Mouse (Mus musculus) spleen, postnatal 36 days (tissue): ENCODE measurements around the gene Hoxa3.

ENCODE experiments used
- DNase-seq, 2 experiments: peaks; one replicate each; pipeline ENCODE4 v3.0.0; 2022; ENCODE audit warnings: low spot score in 2 of 2, mixed read lengths in 1 of 2

Gene Hoxa3

GRCm38 (mm10) chr6:52167736-52168161 lies 45.4 kb downstream of the Hoxa3 start:
- no peak for DNase-seq

- no peak for DNase-seq
These were observed 46.0 kb downstream of the Hoxa3 start for GRCm38 (mm10) chr6:52167176-52167575.

GRCm38 (mm10) chr6:52166431-52167077 lies 46.6 kb downstream of the Hoxa3 start:
- no peak for DNase-seq

GRCm38 (mm10) chr6:52165441-52166370 lies 47.4 kb downstream of the Hoxa3 start:
- no peak for DNase-seq

- no peak for DNase-seq
These were observed 48.3 kb downstream of the Hoxa3 start, which contains the start of gene Hoxa2 for GRCm38 (mm10) chr6:52164626-52165440. TSS of gene Hoxa2 (minus strand) at chr6:52164831.

GRCm38 (mm10) chr6:52164051-52164625 lies 49.0 kb downstream of the Hoxa3 start:
- no peak for DNase-seq

GRCm38 (mm10) chr6:52163366-52164031 lies 49.6 kb downstream of the Hoxa3 start:
- no peak for DNase-seq

GRCm38 (mm10) chr6:52162611-52163365 lies 50.3 kb downstream of the Hoxa3 start:
- no peak for DNase-seq

- DNase-seq = no peak
These were observed 51.1 kb downstream of the Hoxa3 start for GRCm38 (mm10) chr6:52162093-52162380.

GRCm38 (mm10) chr6:52161336-52162092 lies 51.6 kb downstream of the Hoxa3 start:
- no peak for DNase-seq

GRCm38 (mm10) chr6:52160511-52161335 lies 52.4 kb downstream of the Hoxa3 start:
- DNase-seq = no peak

- DNase-seq = no peak
These were observed 53.2 kb downstream of the Hoxa3 start for GRCm38 (mm10) chr6:52159979-52160378.

GRCm38 (mm10) chr6:52159164-52159761 lies 53.9 kb downstream of the Hoxa3 start:
- DNase-seq = no peak

GRCm38 (mm10) chr6:52158276-52159051 lies 54.7 kb downstream of the Hoxa3 start, which contains the start of gene Hoxa1:
TSS of gene Hoxa1 (minus strand) at chr6:52158317.
- peak; percentile 55 to 61 for DNase-seq

GRCm38 (mm10) chr6:52157466-52158275 lies 55.5 kb downstream of the Hoxa3 start:
- DNase-seq = no peak

GRCm38 (mm10) chr6:52156551-52157200 lies 56.5 kb downstream of the Hoxa3 start:
- DNase-seq = no peak
